Mouse (Mus musculus): ENCODE measurements around the gene Lypd6b. TPM values are rescaled to one million over a fixed set of nuclear protein-coding genes. Genes with fewer than 3 reads are reported as not detected.

Lypd6b gene
- polyA plus RNA-seq, 1 experiment = 0.20 TPM

GRCm38 (mm10) chr2:49964899-49965298 is 177.4 kb downstream of the Lypd6b start:
- no peaks in the 10 kb centered on the region for H3K36me3 ChIP-seq (ENCODE audit: control insufficient read depth, insufficient read depth, low read length)
- no peaks in the 10 kb centered on the region for H3K27me3 ChIP-seq (ENCODE audit: control insufficient read depth, insufficient read depth, low read length)
- TF ChIP-seq POLR2A (IDR thresholded peaks at IDR 0.05; ENCODE audit: control insufficient read depth, low read depth, low read length) (no peak), CTCF (IDR thresholded peaks at IDR 0.05; ENCODE audit: control insufficient read depth, insufficient read depth, insufficient replicate concordance, low read depth, low read length) (no peak)
- no peak overlapping the region for H3K4me3 ChIP-seq (ENCODE audit: control insufficient read depth, low read depth, low read length)
- no peak overlapping the region for H3K27ac ChIP-seq (ENCODE audit: control insufficient read depth, insufficient read depth, low read depth, low read length)
- H3K4me1 ChIP-seq (ENCODE audit: control insufficient read depth, insufficient read depth, low read length) = no peaks in the 10 kb centered on the region

- no peak overlapping the region for H3K27ac ChIP-seq (ENCODE audit: control insufficient read depth, insufficient read depth, low read depth, low read length)
- TF ChIP-seq POLR2A (IDR thresholded peaks at IDR 0.05; ENCODE audit: control insufficient read depth, low read depth, low read length) (no peak), CTCF (IDR thresholded peaks at IDR 0.05; ENCODE audit: control insufficient read depth, insufficient read depth, insufficient replicate concordance, low read depth, low read length) (no peak)
- H3K36me3 ChIP-seq (ENCODE audit: control insufficient read depth, insufficient read depth, low read length) = no peaks in the 10 kb centered on the region
Observed at GRCm38 (mm10) chr2:49967748-49968147, 180.3 kb downstream of the Lypd6b start.

GRCm38 (mm10) chr2:49970990-49971389 is 183.5 kb downstream of the Lypd6b start:
- H3K27me3 ChIP-seq (ENCODE audit: control insufficient read depth, insufficient read depth, low read length) = no peaks in the 10 kb centered on the region
- H3K4me3 ChIP-seq (ENCODE audit: control insufficient read depth, low read depth, low read length) = no peak overlapping the region
- H3K36me3 ChIP-seq (ENCODE audit: control insufficient read depth, insufficient read depth, low read length) = no peaks in the 10 kb centered on the region
- TF ChIP-seq POLR2A (IDR thresholded peaks at IDR 0.05; ENCODE audit: control insufficient read depth, low read depth, low read length) (no peak), CTCF (IDR thresholded peaks at IDR 0.05; ENCODE audit: control insufficient read depth, insufficient read depth, insufficient replicate concordance, low read depth, low read length) (peak; percentile 31; the same call in 1 of the 2 replicates)
- H3K27ac ChIP-seq (ENCODE audit: control insufficient read depth, insufficient read depth, low read depth, low read length) = no peak overlapping the region
- H3K4me1 ChIP-seq (ENCODE audit: control insufficient read depth, insufficient read depth, low read length) = no peaks in the 10 kb centered on the region

More at GRCm38 (mm10) chr2:49967748-49968147, 180.3 kb downstream of the Lypd6b start:
- H3K4me1 ChIP-seq (ENCODE audit: control insufficient read depth, insufficient read depth, low read length) = no peaks in the 10 kb centered on the region
- no peaks in the 10 kb centered on the region for H3K27me3 ChIP-seq (ENCODE audit: control insufficient read depth, insufficient read depth, low read length)
- no peak overlapping the region for H3K4me3 ChIP-seq (ENCODE audit: control insufficient read depth, low read depth, low read length)

- Histone ChIP-seq H3K4me3 (ENCODE audit: control insufficient read depth, low read depth, low read length) (no peak overlapping the region), H3K27me3 (ENCODE audit: control insufficient read depth, insufficient read depth, low read length) (no peaks in the 10 kb centered on the region), H3K4me1 (ENCODE audit: control insufficient read depth, insufficient read depth, low read length) (no peaks in the 10 kb centered on the region), H3K27ac (ENCODE audit: control insufficient read depth, insufficient read depth, low read depth, low read length) (no peak overlapping the region), H3K36me3 (ENCODE audit: control insufficient read depth, insufficient read depth, low read length) (no peaks in the 10 kb centered on the region)
- TF ChIP-seq CTCF (IDR thresholded peaks at IDR 0.05; ENCODE audit: control insufficient read depth, insufficient read depth, insufficient replicate concordance, low read depth, low read length) = no peak
- TF ChIP-seq POLR2A (IDR thresholded peaks at IDR 0.05; ENCODE audit: control insufficient read depth, low read depth, low read length) = no peak
Observed at GRCm38 (mm10) chr2:49978606-49979005, 191.1 kb downstream of the Lypd6b start.

- no peak overlapping the region for H3K27ac ChIP-seq (ENCODE audit: control insufficient read depth, insufficient read depth, low read depth, low read length)
- no peak overlapping the region for H3K4me3 ChIP-seq (ENCODE audit: control insufficient read depth, low read depth, low read length)
- H3K4me1 ChIP-seq (ENCODE audit: control insufficient read depth, insufficient read depth, low read length) = no peaks in the 10 kb centered on the region
- no peaks in the 10 kb centered on the region for H3K36me3 ChIP-seq (ENCODE audit: control insufficient read depth, insufficient read depth, low read length)
- no peaks in the 10 kb centered on the region for H3K27me3 ChIP-seq (ENCODE audit: control insufficient read depth, insufficient read depth, low read length)
- TF ChIP-seq CTCF (IDR thresholded peaks at IDR 0.05; ENCODE audit: control insufficient read depth, insufficient read depth, insufficient replicate concordance, low read depth, low read length) = no peak
- no peak for TF ChIP-seq POLR2A (IDR thresholded peaks at IDR 0.05; ENCODE audit: control insufficient read depth, low read depth, low read length)
Observed at GRCm38 (mm10) chr2:49979991-49980390, 192.5 kb downstream of the Lypd6b start.

GRCm38 (mm10) chr2:49983021-49983420 is 195.5 kb downstream of the Lypd6b start:
- Histone ChIP-seq H3K27me3 (ENCODE audit: control insufficient read depth, insufficient read depth, low read length) (no peaks in the 10 kb centered on the region), H3K4me1 (ENCODE audit: control insufficient read depth, insufficient read depth, low read length) (no peaks in the 10 kb centered on the region), H3K4me3 (ENCODE audit: control insufficient read depth, low read depth, low read length) (no peak overlapping the region), H3K36me3 (ENCODE audit: control insufficient read depth, insufficient read depth, low read length) (no peaks in the 10 kb centered on the region), H3K27ac (ENCODE audit: control insufficient read depth, insufficient read depth, low read depth, low read length) (no peak overlapping the region)
- TF ChIP-seq CTCF (IDR thresholded peaks at IDR 0.05; ENCODE audit: control insufficient read depth, insufficient read depth, insufficient replicate concordance, low read depth, low read length) = no peak

GRCm38 (mm10) chr2:49984780-49985179 is 197.3 kb downstream of the Lypd6b start:
- no peaks in the 10 kb centered on the region for H3K4me1 ChIP-seq (ENCODE audit: control insufficient read depth, insufficient read depth, low read length)
- no peaks in the 10 kb centered on the region for H3K36me3 ChIP-seq (ENCODE audit: control insufficient read depth, insufficient read depth, low read length)
- H3K27me3 ChIP-seq (ENCODE audit: control insufficient read depth, insufficient read depth, low read length) = no peaks in the 10 kb centered on the region
- no peak overlapping the region for H3K4me3 ChIP-seq (ENCODE audit: control insufficient read depth, low read depth, low read length)
- H3K27ac ChIP-seq (ENCODE audit: control insufficient read depth, insufficient read depth, low read depth, low read length) = no peak overlapping the region
- TF ChIP-seq POLR2A (IDR thresholded peaks at IDR 0.05; ENCODE audit: control insufficient read depth, low read depth, low read length) = no peak
- no peak for TF ChIP-seq CTCF (IDR thresholded peaks at IDR 0.05; ENCODE audit: control insufficient read depth, insufficient read depth, insufficient replicate concordance, low read depth, low read length)

GRCm38 (mm10) chr2:49995841-49996240 is 208.4 kb downstream of the Lypd6b start:
- Histone ChIP-seq H3K4me3 (ENCODE audit: control insufficient read depth, low read depth, low read length) (no peak overlapping the region), H3K4me1 (ENCODE audit: control insufficient read depth, insufficient read depth, low read length) (no peaks in the 10 kb centered on the region), H3K27ac (ENCODE audit: control insufficient read depth, insufficient read depth, low read depth, low read length) (no peak overlapping the region), H3K27me3 (ENCODE audit: control insufficient read depth, insufficient read depth, low read length) (no peaks in the 10 kb centered on the region), H3K36me3 (ENCODE audit: control insufficient read depth, insufficient read depth, low read length) (no peaks in the 10 kb centered on the region)
- TF ChIP-seq POLR2A (IDR thresholded peaks at IDR 0.05; ENCODE audit: control insufficient read depth, low read depth, low read length) (no peak), CTCF (IDR thresholded peaks at IDR 0.05; ENCODE audit: control insufficient read depth, insufficient read depth, insufficient replicate concordance, low read depth, low read length) (no peak)

Data from testis, adult 2 months (tissue).